Mouse (Mus musculus): ENCODE measurements around the gene Rab9. TPM values are rescaled to one million over a fixed set of nuclear protein-coding genes. Genes with fewer than 3 reads are reported as not detected.

The Rab9 gene
- polyA plus RNA-seq, 1 experiment from 2014 or later: 50.8 TPM

DNA sequence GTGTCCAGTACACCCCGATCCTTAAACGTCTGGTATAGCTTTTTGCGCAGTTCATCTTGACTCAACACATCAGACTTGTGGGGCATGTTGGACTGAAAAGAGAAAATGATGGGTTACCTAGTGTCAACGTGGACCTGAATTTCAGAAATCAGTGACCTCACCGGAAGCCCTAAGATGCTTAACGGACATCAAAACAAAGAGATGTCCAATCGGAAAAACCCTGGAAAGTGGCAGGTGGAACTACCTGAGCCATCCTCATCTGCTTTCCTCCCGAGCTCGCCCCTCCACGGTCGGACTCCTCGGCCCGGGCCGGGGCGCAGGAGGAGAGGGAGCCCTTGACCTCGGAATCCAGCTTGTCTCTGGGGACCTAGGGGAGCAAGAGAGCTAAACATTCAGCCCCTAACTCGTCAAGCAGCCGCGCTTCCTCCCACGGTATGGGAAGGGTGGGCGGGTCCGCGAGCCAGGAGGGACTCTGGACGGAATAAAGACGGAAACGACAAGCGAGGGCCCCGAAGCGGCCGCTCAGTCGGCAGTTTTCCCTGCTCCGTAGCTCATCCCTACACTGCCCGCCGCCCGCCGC, 39.5 kb downstream of the Rab9 start, which contains the start of gene Trappc2:
Trappc2 (plus strand) TSS at position 539 of the 580 bp plus-strand sequence.
- Histone ChIP-seq H3K9ac (peak within 1 kb of the TSS; percentile 78), H3K36me3 (no peaks in the 10 kb centered on the region), H3K4me1 (peaks cover 7% of the 10 kb centered on the region; the same call in 1 of the 2 replicates), H3K27ac (peak within 1 kb of the TSS; percentile 87), H3K27me3 (peaks cover 24% of the 10 kb centered on the region; the same call in 1 of the 2 replicates), H3K9me3 (replicated peaks) (no peaks in the 10 kb centered on the region), H3K4me3 (peak within 1 kb of the TSS; percentile 53), H3K4me2 (replicated peaks) (peak within 1 kb of the TSS; percentile 56)
- WGBS: 14% methylated on average over 35 of the region's 36 CpGs
- peak; percentile 86 for ATAC-seq (ENCODE audit: low FRiP score)

DNA sequence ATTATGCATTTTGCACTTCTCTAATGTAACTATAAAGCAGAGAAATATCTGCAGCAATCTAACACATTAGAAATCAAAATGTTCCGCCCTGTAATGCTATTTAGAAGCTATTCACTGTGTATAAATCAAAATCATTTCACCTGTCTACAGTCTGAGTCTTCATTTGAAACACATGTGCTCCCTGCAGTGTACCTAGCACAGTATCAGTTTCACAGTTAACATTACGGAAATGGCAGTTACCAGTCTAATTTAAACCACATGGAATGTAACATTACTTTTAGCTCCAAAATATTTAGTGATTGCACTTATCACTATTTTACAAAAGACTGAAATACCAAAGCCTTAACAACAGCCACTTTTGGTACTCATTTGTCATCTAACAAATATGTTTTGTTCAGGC, 44.9 kb downstream of the Rab9 start:
- Histone ChIP-seq H3K4me2 (replicated peaks) (no peak overlapping the region), H3K4me1 (peaks cover 4% of the 10 kb centered on the region; the same call in 1 of the 2 replicates), H3K27me3 (peaks cover 3% of the 10 kb centered on the region; the same call in 1 of the 2 replicates), H3K27ac (no peak overlapping the region), H3K36me3 (peaks cover 3% of the 10 kb centered on the region; the same call in 1 of the 2 replicates), H3K9ac (no peak overlapping the region), H3K4me3 (no peak overlapping the region), H3K9me3 (replicated peaks) (no peaks in the 10 kb centered on the region)
- ATAC-seq (ENCODE audit: low FRiP score): no peak
- WGBS: 81% methylated on average over 2 of the region's 2 CpGs

DNA sequence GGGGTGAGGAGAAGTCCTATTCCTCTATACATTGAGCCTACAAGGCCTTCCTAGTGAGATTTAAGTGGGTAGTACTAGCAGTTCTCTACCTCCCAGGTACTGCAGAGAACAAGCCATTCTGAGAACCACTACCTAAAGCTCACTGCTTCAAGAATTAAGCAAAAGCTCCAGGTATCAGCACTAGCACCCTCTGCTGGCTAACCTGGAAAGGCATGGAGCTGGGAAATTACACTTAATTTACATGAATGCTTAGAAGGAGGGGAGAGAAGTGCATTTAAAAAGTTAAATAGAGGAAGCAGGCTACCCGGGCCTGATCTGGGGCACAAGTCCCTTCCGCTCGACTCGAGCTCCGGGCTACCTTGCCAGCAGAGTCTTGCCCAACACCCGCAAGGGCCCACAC, 63.5 kb downstream of the Rab9 start:
- no peaks in the 10 kb centered on the region for H3K4me1 ChIP-seq
- ATAC-seq (ENCODE audit: low FRiP score): no peak
- WGBS: 88% methylated on average over 5 of the region's 6 CpGs

DNA sequence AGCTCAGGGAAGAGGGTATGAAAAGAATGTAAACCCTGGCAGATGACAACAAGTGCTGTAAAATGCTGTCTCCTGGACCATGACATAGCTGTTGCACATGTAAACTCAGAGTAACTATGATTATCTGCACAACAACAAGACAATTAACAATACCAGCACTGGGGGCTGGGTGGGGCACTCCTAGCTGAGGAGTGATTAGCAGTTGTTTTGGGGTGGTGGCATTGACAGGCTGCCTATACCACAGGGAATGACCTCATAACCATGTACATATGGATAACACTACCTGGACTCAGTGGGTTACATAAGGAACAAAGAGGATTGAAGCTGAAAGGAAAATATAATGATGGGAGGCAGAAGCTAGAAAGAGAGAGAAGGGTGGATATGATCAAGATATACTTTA, 71.8 kb downstream of the Rab9 start:
- no peak for ATAC-seq (ENCODE audit: low FRiP score)
- H3K27ac ChIP-seq: no peak overlapping the region
- H3K9ac ChIP-seq: no peak overlapping the region
- H3K9me3 ChIP-seq (replicated peaks): no peaks in the 10 kb centered on the region
- peaks cover 13% of the 10 kb centered on the region; the same call in 1 of the 2 replicates for H3K27me3 ChIP-seq
- H3K4me1 ChIP-seq: no peaks in the 10 kb centered on the region
- peaks cover 14% of the 10 kb centered on the region; the same call in 1 of the 2 replicates for H3K36me3 ChIP-seq
- no peak overlapping the region for H3K4me3 ChIP-seq
- H3K4me2 ChIP-seq (replicated peaks): no peak overlapping the region

More for the DNA sequence above, 63.5 kb downstream of the Rab9 start:
- no peak overlapping the region for H3K4me2 ChIP-seq (replicated peaks)
- no peaks in the 10 kb centered on the region for H3K9me3 ChIP-seq (replicated peaks)
- H3K36me3 ChIP-seq: no peaks in the 10 kb centered on the region
- no peaks in the 10 kb centered on the region for H3K27me3 ChIP-seq
- H3K4me3 ChIP-seq: no peak overlapping the region
- no peak overlapping the region for H3K9ac ChIP-seq
- no peak overlapping the region for H3K27ac ChIP-seq

Other genes starting within 250 kb of the Rab9 start
- gene Gpm6b, start 241.0 kb downstream of the Rab9 start, polyA plus RNA-seq (2016; fragmentation: Nextera tagmentation; extraction: Ambion mirVana): 211 and 224 TPM in 2 replicates
- 57.0 and 58.5 TPM in 2 replicates for gene Trappc2, start 39.3 kb downstream of the Rab9 start, polyA plus RNA-seq (2016; fragmentation: Nextera tagmentation; extraction: Ambion mirVana)
- 9.8 and 10.4 TPM in 2 replicates for gene Ofd1, start 39.2 kb downstream of the Rab9 start, polyA plus RNA-seq (2016; fragmentation: Nextera tagmentation; extraction: Ambion mirVana)
- 12.6 and 13.7 TPM in 2 replicates for gene Tceanc, start 38.7 kb upstream of the Rab9 start, polyA plus RNA-seq (2016; fragmentation: Nextera tagmentation; extraction: Ambion mirVana)
- gene Egfl6, start 105.9 kb upstream of the Rab9 start, polyA plus RNA-seq (2016; fragmentation: Nextera tagmentation; extraction: Ambion mirVana): 21.7 and 27.9 TPM in 2 replicates